Mouse (Mus musculus): ENCODE measurements around the gene Pitpnm1. TPM values are rescaled to one million over a fixed set of nuclear protein-coding genes. Genes with fewer than 3 reads are reported as not detected.
"Not testable (repeated sequence)": the region's sequence is repeated elsewhere in the genome, so short reads cannot be mapped to it uniquely, and the experiment has no call there.

The Pitpnm1 gene
- total RNA-seq, 2 experiments from 2014 or later: 59.7 to 75.1 TPM

DNA sequence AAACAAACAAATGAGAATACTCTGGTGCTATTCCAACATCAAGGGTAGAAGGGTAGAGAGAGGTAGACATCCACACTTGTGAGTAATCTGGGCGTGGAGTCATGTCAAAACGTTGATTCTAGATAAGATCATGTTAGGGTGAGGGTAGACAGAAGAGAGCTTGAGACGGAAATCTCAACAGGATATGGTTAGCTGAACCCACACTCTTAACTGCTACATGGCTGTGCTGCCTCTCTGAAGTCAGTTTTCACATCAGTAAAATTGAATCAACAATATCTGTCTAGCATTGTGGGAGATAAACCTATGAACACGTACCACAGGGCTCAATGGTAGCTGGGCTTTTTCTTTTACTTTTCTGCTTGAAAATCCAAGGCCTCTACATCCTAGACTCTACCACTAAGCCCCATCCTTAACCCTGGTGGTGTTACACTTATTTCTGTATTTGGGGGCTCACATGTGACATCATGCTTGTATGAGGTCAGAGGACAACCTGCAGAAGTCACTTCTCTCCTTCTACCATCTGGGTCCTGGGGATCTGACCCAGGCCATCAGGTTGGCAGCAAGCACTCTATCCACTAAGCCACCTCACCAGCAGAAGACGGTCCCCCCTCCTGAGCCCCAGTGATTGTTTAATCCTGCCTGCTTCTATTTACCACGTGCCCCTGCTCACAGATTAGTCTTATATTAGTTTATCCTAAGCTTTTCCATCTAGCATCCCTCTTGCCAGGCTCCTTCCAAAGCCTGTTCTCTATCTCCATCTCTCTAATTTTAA is 20.1 kb downstream of the Pitpnm1 start:
- no peak for DNase-seq

DNA sequence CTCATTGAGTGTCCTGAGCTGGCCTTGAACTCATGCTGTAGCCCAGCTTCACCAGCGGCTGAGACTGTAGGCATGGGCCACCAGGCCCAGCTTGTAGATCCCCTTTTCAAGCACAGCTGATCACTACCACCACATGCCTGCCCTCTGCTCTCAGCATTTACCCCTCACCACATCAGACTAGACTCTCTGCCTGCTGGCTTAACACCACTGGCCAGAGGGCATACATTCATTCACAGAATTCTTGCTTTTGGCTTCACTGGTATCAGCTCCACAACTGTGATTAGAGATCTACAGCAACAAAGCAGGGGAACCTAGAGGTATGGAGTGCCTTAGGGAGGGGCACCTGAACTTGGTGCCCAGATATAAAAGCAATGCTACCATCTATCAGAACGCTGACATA is 20.7 kb downstream of the Pitpnm1 start:
- no peak for DNase-seq

DNA sequence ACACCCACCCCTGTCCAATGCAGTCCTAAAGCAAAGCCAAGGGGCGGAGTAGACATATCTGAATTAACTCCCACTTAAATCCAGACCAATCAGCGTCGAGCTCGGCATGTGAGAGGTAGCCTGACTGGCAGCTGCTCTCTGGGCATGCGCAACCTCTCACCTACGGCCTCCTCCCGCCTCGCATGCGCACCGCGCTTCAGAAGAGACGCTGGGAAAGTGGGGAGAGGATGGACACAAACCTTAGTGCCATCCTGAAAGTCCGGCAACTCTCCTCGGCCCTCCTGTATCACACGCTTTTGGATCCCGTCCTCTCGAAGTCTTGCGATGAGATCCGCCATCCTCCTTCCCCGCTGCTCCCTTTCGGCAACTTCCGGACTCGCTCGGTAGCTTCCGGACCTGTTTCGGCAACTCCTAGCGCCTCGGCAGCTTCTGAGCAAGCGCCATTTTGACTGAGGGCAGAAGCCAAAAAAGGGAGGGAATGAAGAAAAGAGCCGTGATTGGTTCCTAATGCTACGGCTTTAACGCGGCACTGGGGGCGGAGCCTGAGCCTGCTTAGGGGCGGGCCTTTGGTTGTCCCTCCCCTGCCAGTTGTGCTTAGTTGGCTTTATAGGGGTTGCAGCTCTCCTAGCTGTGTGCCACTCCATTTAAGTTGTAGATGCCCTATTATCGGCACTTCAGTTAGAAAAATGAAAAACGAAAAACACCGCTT is 21.5 kb downstream of the Pitpnm1 start:
- peak; percentile 98 for DNase-seq

DNA sequence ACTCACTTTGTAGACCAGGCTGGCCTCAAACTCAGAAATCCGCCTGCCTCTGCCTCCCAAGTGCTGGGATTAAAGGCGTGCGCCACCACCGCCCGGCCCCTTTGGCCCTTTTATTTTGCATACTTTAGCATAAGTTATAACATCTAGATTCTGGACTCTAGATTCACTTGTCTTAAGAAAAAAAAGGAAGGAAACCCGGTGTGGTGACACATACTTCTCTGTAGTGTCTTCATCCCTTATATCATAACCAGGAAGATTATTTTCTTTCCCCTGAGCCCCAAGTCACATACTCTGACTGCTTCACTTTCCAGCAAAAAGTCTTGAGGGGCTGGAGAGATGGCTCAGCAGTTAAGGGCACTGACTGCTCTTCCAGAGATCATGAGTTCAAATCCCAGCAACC is 22.1 kb downstream of the Pitpnm1 start:
- DNase-seq: not testable (repeated sequence)

DNA sequence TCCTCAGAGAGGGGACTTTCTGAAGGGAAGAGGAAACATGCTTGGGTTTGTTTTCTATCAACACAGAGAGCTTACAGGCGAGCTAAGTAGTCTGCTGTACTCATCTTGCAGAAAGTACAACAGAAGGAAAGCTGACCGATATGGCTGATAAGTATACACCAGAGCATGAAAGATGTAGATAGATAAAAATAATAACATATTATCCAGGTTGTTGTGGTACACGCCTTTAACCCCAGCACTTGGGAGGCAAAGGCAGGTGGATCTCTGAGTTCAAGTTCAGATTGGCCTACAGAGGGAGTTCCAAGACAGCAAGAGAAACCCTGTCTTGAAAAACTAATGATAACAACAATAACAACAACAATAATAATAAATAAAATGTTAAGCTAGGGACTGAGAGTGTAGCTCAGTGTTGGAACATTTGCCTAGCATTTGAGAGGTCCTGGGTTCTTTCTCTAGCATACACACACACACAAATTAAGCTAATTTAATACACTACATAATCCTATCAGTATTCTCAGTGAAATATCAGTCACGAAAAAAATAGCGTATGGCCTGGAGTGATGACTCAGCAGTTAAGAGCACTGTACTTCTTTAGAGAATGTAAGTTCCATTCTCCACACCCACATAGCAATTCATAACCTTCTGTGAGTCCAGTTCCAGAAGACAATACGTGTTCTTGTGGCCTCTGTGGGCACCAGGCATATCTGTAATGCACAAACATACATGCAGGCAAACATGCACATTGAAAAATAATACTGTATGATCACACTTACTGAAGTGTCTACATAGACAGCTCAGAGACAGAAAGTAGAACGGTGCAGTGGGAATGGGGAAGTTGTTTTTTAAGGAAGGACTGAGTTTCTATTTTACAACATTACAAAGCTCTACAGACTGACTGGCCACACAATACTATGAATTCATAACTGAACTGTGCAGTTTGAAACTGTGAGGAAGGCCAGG is 22.9 kb downstream of the Pitpnm1 start:
- DNase-seq: no peak

DNA sequence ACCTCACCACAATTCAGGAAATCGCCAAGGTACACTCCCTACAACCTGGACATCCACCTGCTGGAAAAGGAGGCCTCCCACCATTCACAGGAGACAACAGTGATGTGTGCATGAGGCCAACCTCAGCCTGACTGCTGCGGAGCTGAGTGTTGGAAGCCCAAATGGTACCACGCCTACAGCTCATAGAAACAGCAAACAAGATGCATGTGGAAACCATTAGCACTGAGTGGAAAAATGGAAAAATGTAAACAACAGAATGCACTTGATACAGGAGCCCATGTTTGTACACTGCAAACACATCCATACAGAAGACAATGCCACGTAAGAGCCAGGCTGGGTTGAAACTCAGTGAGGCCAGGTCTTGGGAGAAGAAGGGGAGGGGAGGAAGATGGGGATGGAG is 24.6 kb downstream of the Pitpnm1 start:
- DNase-seq: no peak

DNA sequence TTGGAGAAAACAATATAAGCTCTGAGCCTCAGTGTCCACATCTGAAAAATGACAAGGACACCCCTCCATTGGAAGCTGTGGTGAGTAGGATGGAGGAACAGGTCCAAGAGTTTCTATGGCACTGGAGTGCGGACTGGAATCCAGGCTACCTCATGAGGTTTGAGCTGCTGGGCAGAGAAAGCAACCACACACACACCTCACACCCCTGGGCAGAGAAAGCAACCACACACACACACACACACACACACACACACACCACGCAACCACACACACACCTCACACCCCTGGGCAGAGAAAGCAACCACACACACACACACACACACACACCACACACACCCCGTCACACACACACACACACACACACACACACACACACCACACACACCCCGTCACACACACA is 25.5 kb downstream of the Pitpnm1 start:
- DNase-seq: peak; percentile 43

DNA sequence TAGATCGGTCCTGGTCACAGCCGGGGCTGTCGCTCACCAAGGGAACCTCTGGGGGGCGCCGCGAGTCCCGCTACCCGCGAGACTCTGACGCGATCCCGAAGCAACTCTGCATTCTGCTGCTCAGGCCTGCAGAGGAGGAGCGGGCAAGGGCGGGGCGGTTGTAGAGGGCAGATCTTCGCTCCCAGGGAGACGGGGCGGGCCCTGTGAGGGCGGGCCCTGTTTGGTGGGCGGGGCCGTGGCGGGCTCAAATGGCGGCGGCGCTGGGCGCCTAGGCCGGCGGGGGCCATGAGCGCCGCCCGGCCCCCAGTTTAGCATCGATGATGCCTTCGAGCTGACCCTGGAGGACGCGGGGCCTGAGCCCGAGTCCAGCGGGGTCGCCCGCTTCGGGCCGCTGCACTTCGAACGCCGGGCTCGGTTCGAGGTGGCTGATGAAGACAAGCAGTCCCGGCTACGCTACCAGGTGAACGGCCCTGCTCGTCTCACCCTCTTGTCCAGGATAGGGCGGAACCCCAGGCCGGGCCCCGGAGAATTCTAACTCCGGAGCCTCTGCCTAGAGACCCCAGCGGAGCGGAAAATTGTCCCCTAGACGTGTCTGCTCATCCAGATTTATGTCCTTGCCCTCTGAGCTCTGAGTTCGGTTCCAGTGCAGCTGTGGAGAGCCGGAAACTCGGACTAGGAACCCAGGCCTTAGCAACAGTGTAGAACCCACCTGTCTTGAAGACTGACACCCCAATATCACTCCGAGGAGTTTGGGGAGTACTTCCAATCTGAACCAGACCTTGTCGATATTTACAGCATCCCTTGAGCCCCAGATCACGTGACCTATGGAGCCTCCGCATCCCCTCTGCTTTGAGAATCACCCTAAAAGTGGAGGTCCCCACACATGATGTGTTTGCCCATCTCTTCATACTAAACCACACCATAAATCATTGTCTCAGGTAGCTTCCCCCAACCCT is 26.2 kb downstream of the Pitpnm1 start, which contains the start of gene Aip:
Aip (minus strand) TSS at position 118 of the 956 bp plus-strand sequence.
- peak; percentile 99 for DNase-seq

DNA sequence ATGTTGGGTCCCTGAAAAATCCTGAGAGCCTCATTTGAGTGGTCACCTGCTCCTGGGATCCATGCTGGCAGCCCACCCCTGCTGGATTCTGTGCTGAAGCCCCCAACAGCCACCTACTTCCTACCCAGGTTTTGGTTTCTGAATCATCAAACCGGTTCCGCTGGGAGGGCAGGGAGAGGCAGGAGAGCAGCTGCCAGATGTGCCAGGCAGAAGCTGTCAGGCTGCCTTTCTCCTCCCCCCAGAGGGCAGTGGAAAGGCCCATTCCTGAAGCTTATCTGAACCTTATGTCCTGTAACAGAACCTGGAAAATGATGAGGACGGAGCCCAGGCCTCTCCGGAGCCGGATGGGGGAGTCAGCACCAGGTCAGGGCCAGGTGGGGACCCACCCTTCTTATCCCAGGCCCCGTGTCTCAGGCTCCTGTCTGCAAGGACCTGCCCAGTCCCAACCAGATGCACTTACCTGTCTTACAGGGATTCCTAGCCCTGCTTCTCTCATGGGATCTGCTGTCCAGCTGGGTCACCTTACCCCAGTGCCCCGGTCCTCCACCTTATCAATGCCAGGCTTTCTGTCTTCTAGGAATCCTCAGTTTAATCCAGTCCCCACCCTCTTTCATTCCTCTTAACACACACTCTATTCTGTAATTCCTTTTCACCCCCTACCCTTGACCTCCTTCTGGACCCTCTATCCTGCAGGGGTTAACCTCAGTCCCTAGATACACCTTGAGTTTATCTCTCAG is 27.1 kb downstream of the Pitpnm1 start:
- no peak for DNase-seq

DNA sequence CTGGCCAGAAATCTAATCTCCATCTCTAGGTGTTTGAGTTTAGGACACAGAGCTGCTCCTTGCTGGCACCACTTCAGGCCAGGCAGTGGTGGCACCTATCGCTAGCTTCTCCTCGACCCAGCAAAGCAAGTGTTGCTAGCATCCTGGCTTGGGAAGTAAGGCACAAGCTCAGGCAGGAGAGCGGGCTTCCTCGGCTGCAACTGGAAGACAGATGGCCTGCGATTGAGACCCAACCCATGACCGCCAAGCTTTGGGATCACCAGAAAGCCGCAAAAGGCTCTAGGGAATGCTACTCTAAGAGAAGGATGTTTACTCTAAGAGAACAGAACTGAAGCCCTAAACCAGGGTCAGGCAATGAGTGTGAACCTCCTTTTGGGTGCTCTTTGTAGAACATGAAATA is 29.7 kb downstream of the Pitpnm1 start:
- DNase-seq: no peak

DNA sequence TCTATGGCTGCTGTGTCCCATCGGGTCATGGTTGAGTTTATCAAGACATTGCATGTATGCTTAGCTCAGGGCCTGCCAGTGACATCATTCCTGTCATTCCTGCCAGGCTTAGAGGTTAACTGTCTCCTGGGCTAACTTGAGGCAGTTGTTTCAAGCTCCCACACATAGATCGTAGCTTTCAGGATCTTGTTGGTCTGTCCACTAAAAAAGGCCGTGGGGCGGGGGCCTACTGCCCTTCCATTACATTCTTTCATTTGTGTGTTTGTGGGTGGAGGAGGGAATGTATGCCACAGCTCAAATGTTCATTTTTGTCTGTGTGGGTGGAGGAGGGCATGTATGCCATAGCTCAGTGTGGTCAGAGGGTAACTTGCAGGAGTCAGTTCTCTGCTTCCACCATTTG is 30.3 kb downstream of the Pitpnm1 start:
- DNase-seq: no peak

DNA sequence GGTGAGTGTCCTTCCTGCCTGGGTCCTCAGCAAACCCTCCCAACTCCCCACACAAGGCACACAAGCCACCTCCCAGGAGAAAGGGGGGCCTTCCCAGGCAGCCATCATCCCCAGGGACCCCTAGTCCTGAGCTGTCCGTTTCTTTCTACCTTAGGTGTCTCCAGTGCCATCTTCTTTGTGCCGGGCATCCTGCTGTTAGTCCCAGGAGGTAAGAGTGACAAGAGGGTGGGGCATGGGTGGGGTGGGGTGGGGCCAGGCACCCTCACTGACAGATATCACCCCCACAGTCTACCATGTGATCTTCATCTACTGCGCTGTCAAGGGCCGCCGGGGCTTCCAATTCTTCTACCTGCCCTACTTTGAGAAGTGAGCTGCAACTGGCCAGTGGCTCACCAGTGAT is 31.3 kb downstream of the Pitpnm1 start:
- no peak for DNase-seq

DNA sequence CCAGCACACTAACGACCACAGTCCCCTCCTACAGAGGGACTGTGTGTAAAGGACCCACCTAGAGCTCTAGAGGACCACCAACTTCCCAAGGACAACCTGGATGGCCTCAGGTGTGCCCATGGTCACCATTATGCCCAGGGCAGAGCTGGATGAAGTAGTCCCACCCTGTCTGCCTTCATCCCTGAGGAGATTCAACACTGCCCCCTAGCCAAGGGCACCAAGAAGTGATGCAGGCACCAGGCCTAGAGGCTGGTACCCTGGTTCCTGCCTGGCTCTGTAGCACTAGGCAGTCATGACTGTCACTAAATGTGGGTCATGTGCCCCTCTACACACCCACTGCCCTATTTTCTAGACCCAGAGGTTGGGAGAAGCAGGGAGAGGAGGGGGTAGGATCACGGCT is 32.0 kb downstream of the Pitpnm1 start:
- no peak for DNase-seq

DNA sequence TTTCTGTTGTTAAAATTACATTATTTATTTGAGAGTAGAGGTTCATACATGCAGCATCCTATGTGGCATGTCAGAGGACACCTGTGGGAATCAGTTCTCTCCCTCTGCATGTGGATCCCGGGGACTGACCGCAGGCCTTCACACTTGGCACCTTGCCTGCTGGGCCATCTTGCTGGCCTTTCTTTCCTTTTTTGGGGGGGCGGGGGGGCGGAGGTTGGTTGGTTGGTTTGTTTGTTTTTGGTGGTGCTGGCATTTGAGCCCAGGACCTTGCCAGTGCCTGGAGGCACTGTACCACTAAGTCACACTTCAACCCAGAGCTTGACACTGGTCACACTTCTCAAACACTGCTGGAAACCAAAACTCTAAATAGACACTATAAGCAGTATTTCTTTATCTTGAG is 34.6 kb downstream of the Pitpnm1 start:
- no peak for DNase-seq

DNA sequence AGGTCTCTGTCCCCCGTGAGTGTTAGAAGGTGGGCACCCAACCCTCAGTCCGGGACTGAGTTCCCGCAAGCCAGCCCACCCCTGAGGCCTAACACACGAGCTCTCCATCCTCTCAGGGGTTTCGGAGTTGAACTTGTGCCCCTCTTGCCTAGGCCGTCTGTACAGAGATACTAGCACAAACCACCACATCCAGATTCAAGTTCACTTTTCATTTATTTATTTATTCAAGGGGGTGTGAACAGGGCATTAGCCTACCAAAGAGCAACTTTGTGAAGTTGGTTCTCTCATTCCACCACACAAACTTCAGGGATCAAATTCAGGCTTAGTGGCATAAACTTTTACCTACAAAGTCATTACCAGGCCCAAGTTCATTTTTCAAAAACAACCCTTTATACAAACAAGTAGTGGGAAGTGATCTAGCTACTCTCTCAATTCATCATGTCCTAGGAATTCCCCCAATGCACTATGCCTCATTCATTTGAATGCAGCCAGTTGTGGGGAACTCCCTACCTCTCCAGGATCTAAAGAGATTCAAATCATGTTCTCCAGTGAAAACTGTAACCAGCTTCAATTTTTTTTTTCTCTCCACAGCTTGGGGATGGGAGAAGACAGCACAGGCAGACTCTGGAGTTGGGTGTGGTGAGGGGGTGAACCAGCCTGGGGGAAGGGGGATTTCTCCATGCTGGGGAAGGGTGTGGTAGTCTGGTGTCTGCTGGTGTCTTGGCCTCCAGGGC is 35.6 kb downstream of the Pitpnm1 start:
- DNase-seq: not testable (repeated sequence)

DNA sequence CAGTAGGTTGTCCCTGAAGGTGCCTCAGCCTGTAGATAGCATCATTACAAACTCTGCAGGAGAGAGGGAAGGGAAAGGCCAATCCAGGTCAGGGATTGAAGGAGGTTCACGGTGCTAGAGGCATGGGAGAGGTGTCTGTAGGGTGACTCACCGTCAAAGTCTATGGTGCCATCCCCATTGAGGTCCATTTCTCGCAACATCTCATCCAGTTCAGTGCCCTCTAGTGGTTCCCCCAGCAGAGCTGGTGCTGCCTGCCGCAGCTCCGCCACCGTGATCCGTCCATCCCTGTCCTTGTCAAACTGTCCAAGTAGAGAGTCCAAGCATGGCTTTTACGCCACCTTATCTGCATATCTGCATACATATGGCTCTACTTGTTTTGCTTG is 36.2 kb downstream of the Pitpnm1 start:
- not testable (repeated sequence) for DNase-seq

DNA sequence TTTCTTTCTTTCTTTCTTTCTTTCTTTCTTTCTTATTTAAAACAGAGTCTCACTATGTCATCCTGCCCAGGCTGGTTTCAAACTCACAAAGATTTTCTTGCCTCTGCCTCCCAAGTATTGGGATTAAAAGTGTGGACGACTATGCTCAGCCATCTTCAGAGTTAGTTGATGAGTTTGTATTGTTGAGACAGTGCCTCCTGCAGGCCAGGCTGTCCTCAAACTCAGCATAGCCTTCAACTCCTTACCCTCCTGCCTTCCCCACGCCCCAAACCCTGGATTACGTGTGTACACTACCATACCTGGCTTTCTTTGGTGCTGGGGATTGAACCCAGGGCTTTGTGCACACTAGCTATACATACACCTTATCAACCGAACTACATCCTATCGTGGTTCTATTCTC is 36.7 kb downstream of the Pitpnm1 start:
- no peak for DNase-seq

DNA sequence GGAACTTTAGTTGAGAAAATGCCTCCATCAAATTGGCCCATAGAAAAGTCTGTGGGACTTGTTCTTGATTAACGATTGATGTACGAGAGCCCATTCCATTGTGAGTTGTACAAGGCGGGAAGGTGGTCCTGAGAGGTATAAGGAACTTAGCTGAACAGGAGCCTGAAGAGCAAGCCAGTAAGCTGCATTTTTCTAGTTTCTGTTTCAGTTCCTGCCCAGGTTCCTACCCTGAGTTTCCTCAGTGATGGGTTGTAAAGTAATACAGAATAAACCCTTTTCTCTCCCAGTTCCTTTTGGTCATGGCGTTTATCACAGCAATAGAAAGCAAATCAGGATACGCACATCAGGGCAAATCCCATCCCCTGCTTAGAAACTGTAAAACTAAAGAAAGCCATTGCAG is 38.1 kb downstream of the Pitpnm1 start:
- DNase-seq: no peak

DNA sequence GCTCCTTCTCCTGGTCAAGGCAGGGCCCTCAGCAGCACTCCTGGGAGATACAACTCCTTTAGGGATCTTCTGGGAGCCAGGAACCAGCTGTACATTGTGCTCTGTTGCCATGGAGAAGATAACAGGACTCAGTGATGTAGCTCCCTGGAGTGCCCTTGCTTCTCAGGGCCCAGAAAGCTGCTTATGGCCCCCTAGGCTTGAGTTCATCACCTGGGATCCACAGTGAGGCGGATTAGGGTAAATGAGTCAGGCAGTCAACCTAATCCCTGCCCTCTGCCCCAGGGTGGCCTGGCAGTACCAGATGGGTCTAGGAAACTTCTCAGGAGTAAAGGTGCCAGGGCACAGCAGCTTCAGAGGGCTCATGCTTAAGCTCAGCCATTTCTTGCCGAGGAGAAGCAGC is 39.6 kb downstream of the Pitpnm1 start, which contains the start of gene Gpr152:
Gpr152 (plus strand) TSS at position 342 of the 400 bp plus-strand sequence.
- DNase-seq: no peak

DNA sequence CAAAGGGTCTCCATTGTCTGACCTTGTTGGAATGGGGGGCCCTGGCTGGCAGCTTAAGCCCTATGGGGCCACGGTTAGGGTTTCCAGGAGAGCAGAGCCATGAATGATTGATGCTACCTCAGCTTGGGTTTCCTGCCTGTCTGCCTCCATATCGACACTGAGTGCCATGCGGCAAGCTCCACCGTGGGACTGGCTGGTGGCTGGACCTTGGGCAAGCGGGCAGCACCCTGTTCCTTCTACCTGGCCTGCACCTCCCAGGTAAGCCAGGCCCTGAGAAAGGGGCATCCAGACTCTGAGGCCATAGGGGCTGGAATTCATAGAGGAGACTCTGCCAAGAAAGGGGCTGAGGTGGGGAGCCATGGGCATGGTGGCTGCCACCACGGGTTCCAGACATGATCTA is 40.3 kb downstream of the Pitpnm1 start:
- no peak for DNase-seq

All from adrenal gland, postnatal 10 days (tissue).